Mouse (Mus musculus): Measurements from ENCODE around the gene Xndc1. TPM values are rescaled to one million over a fixed set of nuclear protein-coding genes. Genes with fewer than 3 reads are reported as not detected.
"Not testable (repeated sequence)": the region's sequence is repeated elsewhere in the genome, so short reads cannot be mapped to it uniquely, and the experiment has no call there.

Gene Xndc1
- polyA plus RNA-seq, 1 experiment from 2014 or later: 34.4 TPM

GRCm38 (mm10) chr7:102034904-102035303, 30.4 kb upstream of the Xndc1 start:
- Histone ChIP-seq H3K4me2 (replicated peaks; ENCODE audit: low read depth, low read length) (no peak overlapping the region), H3K4me3 (ENCODE audit: low read length) (no peak overlapping the region), H3K9ac (replicated peaks; ENCODE audit: low read length) (no peak overlapping the region), H3K27ac (ENCODE audit: low read length) (no peak overlapping the region), H3K36me3 (ENCODE audit: insufficient read depth, low read length) (peaks cover 64% of the 10 kb centered on the region), H3K9me3 (ENCODE audit: low read length) (no peaks in the 10 kb centered on the region), H3K27me3 (ENCODE audit: insufficient read depth, low read length) (no peaks in the 10 kb centered on the region), H3K4me1 (ENCODE audit: insufficient read depth, low read length) (no peaks in the 10 kb centered on the region)
- ATAC-seq (ENCODE audit: low FRiP score, low TSS enrichment): no peak
- WGBS: 93% methylated on average over 1 of the region's 1 CpGs

DNA sequence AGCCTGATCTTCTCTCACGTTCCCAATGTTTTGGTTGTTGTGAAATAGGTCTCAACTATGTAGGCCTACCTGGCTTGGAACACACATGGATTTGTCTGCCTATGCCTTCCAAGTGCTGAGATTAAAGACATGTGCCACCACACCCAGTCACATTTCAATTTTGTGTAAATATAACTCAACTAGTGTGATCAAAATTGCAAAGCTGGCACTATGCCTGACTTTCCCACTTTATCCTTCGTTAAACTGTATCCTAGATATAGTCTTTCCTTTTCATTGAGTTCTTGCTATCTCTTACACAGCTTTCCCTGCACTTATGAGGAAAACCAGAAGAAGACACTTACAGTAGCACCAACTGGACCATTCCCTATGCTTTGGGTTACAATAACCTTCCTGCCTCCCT, 29.8 kb upstream of the Xndc1 start:
- Histone ChIP-seq H3K27ac (ENCODE audit: low read length) (no peak overlapping the region), H3K27me3 (ENCODE audit: insufficient read depth, low read length) (no peaks in the 10 kb centered on the region), H3K4me2 (replicated peaks; ENCODE audit: low read depth, low read length) (no peak overlapping the region), H3K9ac (replicated peaks; ENCODE audit: low read length) (no peak overlapping the region), H3K4me3 (ENCODE audit: low read length) (no peak overlapping the region), H3K36me3 (ENCODE audit: insufficient read depth, low read length) (peaks cover 65% of the 10 kb centered on the region), H3K4me1 (ENCODE audit: insufficient read depth, low read length) (no peaks in the 10 kb centered on the region), H3K9me3 (ENCODE audit: low read length) (no peaks in the 10 kb centered on the region)
- no peak for ATAC-seq (ENCODE audit: low FRiP score, low TSS enrichment)
- WGBS: 96% methylated on average over 2 of the region's 2 CpGs

DNA sequence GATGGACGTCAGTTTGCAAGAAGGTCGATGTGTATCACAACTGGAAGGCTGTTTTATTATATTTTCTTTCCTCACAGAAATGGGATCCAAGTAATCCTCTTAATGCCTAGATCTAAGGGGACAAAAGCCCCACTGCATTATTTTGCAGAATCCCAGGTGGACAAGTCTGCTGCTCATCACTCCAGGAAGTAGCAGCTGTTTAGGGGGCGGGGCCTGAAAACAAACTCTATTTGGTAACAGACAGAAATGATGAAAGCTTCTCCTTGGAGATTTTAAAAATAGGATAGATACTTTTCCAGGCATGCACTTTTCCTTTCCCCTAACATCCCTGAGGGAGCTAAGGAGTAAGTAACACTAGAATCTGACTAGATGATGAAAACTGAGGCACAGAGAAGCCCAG, 28.0 kb upstream of the Xndc1 start:
- H3K4me3 ChIP-seq (ENCODE audit: low read length): no peak overlapping the region
- H3K27me3 ChIP-seq (ENCODE audit: insufficient read depth, low read length): no peaks in the 10 kb centered on the region
- H3K36me3 ChIP-seq (ENCODE audit: insufficient read depth, low read length): peaks cover 65% of the 10 kb centered on the region
- no peak overlapping the region for H3K4me2 ChIP-seq (replicated peaks; ENCODE audit: low read depth, low read length)
- ATAC-seq (ENCODE audit: low FRiP score, low TSS enrichment): no peak
- no peak overlapping the region for H3K27ac ChIP-seq (ENCODE audit: low read length)
- 94% methylated on average over 3 of the region's 3 CpGs for WGBS
- no peaks in the 10 kb centered on the region for H3K9me3 ChIP-seq (ENCODE audit: low read length)
- no peak overlapping the region for H3K9ac ChIP-seq (replicated peaks; ENCODE audit: low read length)
- no peaks in the 10 kb centered on the region for H3K4me1 ChIP-seq (ENCODE audit: insufficient read depth, low read length)

GRCm38 (mm10) chr7:102042314-102042713, 23.0 kb upstream of the Xndc1 start:
- peaks cover 31% of the 10 kb centered on the region for H3K36me3 ChIP-seq (ENCODE audit: insufficient read depth, low read length)
- no peak overlapping the region for H3K4me2 ChIP-seq (replicated peaks; ENCODE audit: low read depth, low read length)
- no peak overlapping the region for H3K9ac ChIP-seq (replicated peaks; ENCODE audit: low read length)
- H3K9me3 ChIP-seq (ENCODE audit: low read length): no peaks in the 10 kb centered on the region
- no peak for ATAC-seq (ENCODE audit: low FRiP score, low TSS enrichment)
- 63% methylated on average over 2 of the region's 2 CpGs for WGBS
- no peaks in the 10 kb centered on the region for H3K27me3 ChIP-seq (ENCODE audit: insufficient read depth, low read length)
- H3K4me1 ChIP-seq (ENCODE audit: insufficient read depth, low read length): no peaks in the 10 kb centered on the region
- H3K4me3 ChIP-seq (ENCODE audit: low read length): no peak overlapping the region
- H3K27ac ChIP-seq (ENCODE audit: low read length): no peak overlapping the region

- not testable (repeated sequence) for H3K27ac ChIP-seq (ENCODE audit: low read length); ATAC-seq (ENCODE audit: low FRiP score, low TSS enrichment); H3K9ac ChIP-seq (replicated peaks; ENCODE audit: low read length); H3K9me3 ChIP-seq (ENCODE audit: low read length); H3K4me2 ChIP-seq (replicated peaks; ENCODE audit: low read depth, low read length); H3K36me3 ChIP-seq (ENCODE audit: insufficient read depth, low read length); H3K4me3 ChIP-seq (ENCODE audit: low read length); H3K27me3 ChIP-seq (ENCODE audit: insufficient read depth, low read length); H3K4me1 ChIP-seq (ENCODE audit: insufficient read depth, low read length)
These were observed 16.8 kb upstream of the Xndc1 start for GRCm38 (mm10) chr7:102048524-102048923.

DNA sequence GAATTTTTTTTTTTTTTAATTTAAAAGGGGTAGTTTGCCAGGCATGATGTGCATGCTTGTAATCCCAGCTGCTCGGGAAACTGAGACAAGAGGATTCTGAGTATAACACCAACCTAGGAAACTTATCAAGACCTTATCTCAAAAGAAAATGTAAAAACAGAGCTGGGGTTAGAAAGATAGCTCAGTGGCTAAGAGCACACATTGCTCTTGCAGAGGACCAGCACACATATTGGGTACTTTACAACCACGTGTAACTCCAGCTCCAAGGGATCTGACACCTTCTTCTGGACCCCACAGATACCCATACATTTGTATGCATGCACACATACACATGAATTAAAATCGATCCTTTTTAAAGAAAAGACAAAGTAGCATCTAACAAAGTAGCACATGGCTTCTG, 4.0 kb upstream of the Xndc1 start:
- no peak overlapping the region for H3K4me2 ChIP-seq (replicated peaks; ENCODE audit: low read depth, low read length)
- no peak overlapping the region for H3K27ac ChIP-seq (ENCODE audit: low read length)
- H3K9ac ChIP-seq (replicated peaks; ENCODE audit: low read length): no peak overlapping the region
- ATAC-seq (ENCODE audit: low FRiP score, low TSS enrichment): no peak
- H3K9me3 ChIP-seq (ENCODE audit: low read length): no peaks in the 10 kb centered on the region
- WGBS: 87% methylated on average over 3 of the region's 3 CpGs
- no peaks in the 10 kb centered on the region for H3K27me3 ChIP-seq (ENCODE audit: insufficient read depth, low read length)
- H3K36me3 ChIP-seq (ENCODE audit: insufficient read depth, low read length): peaks cover 14% of the 10 kb centered on the region; the same call in 1 of the 2 replicates
- H3K4me1 ChIP-seq (ENCODE audit: insufficient read depth, low read length): peaks cover 18% of the 10 kb centered on the region
- H3K4me3 ChIP-seq (ENCODE audit: low read length): no peak overlapping the region

GRCm38 (mm10) chr7:102062203-102062602, 3.1 kb upstream of the Xndc1 start:
- peaks cover 22% of the 10 kb centered on the region for H3K4me1 ChIP-seq (ENCODE audit: insufficient read depth, low read length)
- no peaks in the 10 kb centered on the region for H3K27me3 ChIP-seq (ENCODE audit: insufficient read depth, low read length)
- H3K27ac ChIP-seq (ENCODE audit: low read length): no peak overlapping the region; the same call in 1 of the 2 replicates
- no peak overlapping the region for H3K9ac ChIP-seq (replicated peaks; ENCODE audit: low read length)
- H3K4me3 ChIP-seq (ENCODE audit: low read length): no peak overlapping the region
- H3K9me3 ChIP-seq (ENCODE audit: low read length): no peaks in the 10 kb centered on the region
- ATAC-seq (ENCODE audit: low FRiP score, low TSS enrichment): no peak
- WGBS: 59% methylated on average over 1 of the region's 1 CpGs
- no peak overlapping the region for H3K4me2 ChIP-seq (replicated peaks; ENCODE audit: low read depth, low read length)
- peaks cover 14% of the 10 kb centered on the region; the same call in 1 of the 2 replicates for H3K36me3 ChIP-seq (ENCODE audit: insufficient read depth, low read length)

- H3K27ac ChIP-seq (ENCODE audit: low read length): no peak overlapping the region
- H3K9ac ChIP-seq (replicated peaks; ENCODE audit: low read length): 0 out of 2 replicates have a peak overlapping the region, but pooled peaks have one; percentile 78
- H3K27me3 ChIP-seq (ENCODE audit: insufficient read depth, low read length): no peaks in the 10 kb centered on the region
- H3K4me1 ChIP-seq (ENCODE audit: insufficient read depth, low read length): peaks cover 23% of the 10 kb centered on the region
- H3K9me3 ChIP-seq (ENCODE audit: low read length): no peaks in the 10 kb centered on the region
- 0 out of 2 replicates have a peak, but pooled peaks cover 8% of the 10 kb centered on the region for H3K36me3 ChIP-seq (ENCODE audit: insufficient read depth, low read length)
- H3K4me2 ChIP-seq (replicated peaks; ENCODE audit: low read depth, low read length): peak overlapping the region; percentile 67
- peak overlapping the region; percentile 76 for H3K4me3 ChIP-seq (ENCODE audit: low read length)
- no peak for ATAC-seq (ENCODE audit: low FRiP score, low TSS enrichment)
- WGBS: 77% methylated on average over 9 of the region's 9 CpGs
These were observed 1.4 kb upstream of the Xndc1 start for GRCm38 (mm10) chr7:102063891-102064290.

- H3K4me2 ChIP-seq (replicated peaks; ENCODE audit: low read depth, low read length): peak overlapping the region; percentile 67
- peaks cover 2% of the 10 kb centered on the region; the same call in 1 of the 2 replicates for H3K36me3 ChIP-seq (ENCODE audit: insufficient read depth, low read length)
- peak overlapping the region; percentile 91 for H3K27ac ChIP-seq (ENCODE audit: low read length)
- H3K9ac ChIP-seq (replicated peaks; ENCODE audit: low read length): peak overlapping the region; percentile 78
- peak; percentile 28 for ATAC-seq (ENCODE audit: low FRiP score, low TSS enrichment)
- H3K9me3 ChIP-seq (ENCODE audit: low read length): no peaks in the 10 kb centered on the region
- H3K4me1 ChIP-seq (ENCODE audit: insufficient read depth, low read length): peaks cover 23% of the 10 kb centered on the region
- H3K27me3 ChIP-seq (ENCODE audit: insufficient read depth, low read length): no peaks in the 10 kb centered on the region
- 0% methylated on average over 9 of the region's 9 CpGs for WGBS
- peak overlapping the region; percentile 76 for H3K4me3 ChIP-seq (ENCODE audit: low read length)
These were observed 661 bp upstream of the Xndc1 start for GRCm38 (mm10) chr7:102064655-102065045.

- ATAC-seq (ENCODE audit: low FRiP score, low TSS enrichment): no peak
- peak overlapping the region; percentile 76 for H3K4me3 ChIP-seq (ENCODE audit: low read length)
- peak overlapping the region; percentile 64 for H3K4me2 ChIP-seq (replicated peaks; ENCODE audit: low read depth, low read length)
- no peaks in the 10 kb centered on the region for H3K27me3 ChIP-seq (ENCODE audit: insufficient read depth, low read length)
- peak overlapping the region; percentile 78 for H3K9ac ChIP-seq (replicated peaks; ENCODE audit: low read length)
- H3K9me3 ChIP-seq (ENCODE audit: low read length): no peaks in the 10 kb centered on the region
- H3K4me1 ChIP-seq (ENCODE audit: insufficient read depth, low read length): peaks cover 23% of the 10 kb centered on the region
- no peak overlapping the region for H3K27ac ChIP-seq (ENCODE audit: low read length)
- 66% methylated on average over 6 of the region's 6 CpGs for WGBS
- H3K36me3 ChIP-seq (ENCODE audit: insufficient read depth, low read length): peaks cover 5% of the 10 kb centered on the region; the same call in 1 of the 2 replicates
These were observed 1.1 kb downstream of the Xndc1 start for GRCm38 (mm10) chr7:102066363-102066762.

Measured in kidney, embryonic 16.5 days (tissue).